Mouse (Mus musculus): ENCODE results near the gene Pdcd4.

Pdcd4 gene

GRCm38 (mm10) chr19:53871502-53871901 is 20.5 kb upstream of the Pdcd4 start:
- DNase-seq (ENCODE audit: low read depth, low spot score), result no peak

GRCm38 (mm10) chr19:53872994-53873713 is 18.9 kb upstream of the Pdcd4 start:
- no peak for DNase-seq (ENCODE audit: low read depth, low spot score)

- DNase-seq (ENCODE audit: low read depth, low spot score), result no peak
Measured at GRCm38 (mm10) chr19:53875246-53875645, 16.8 kb upstream of the Pdcd4 start.

- no peak for DNase-seq (ENCODE audit: low read depth, low spot score)
Measured at GRCm38 (mm10) chr19:53877779-53878178, 14.3 kb upstream of the Pdcd4 start.

GRCm38 (mm10) chr19:53880460-53880859 is 11.6 kb upstream of the Pdcd4 start:
- DNase-seq (ENCODE audit: low read depth, low spot score), result no peak

- no peak for DNase-seq (ENCODE audit: low read depth, low spot score)
Measured at GRCm38 (mm10) chr19:53881786-53882185, 10.2 kb upstream of the Pdcd4 start.

GRCm38 (mm10) chr19:53885450-53885849 is 6.6 kb upstream of the Pdcd4 start:
- DNase-seq (ENCODE audit: low read depth, low spot score), result no peak

- DNase-seq (ENCODE audit: low read depth, low spot score), result no peak
Measured at GRCm38 (mm10) chr19:53886576-53887370, 5.3 kb upstream of the Pdcd4 start.

GRCm38 (mm10) chr19:53887822-53888221 is 4.2 kb upstream of the Pdcd4 start:
- DNase-seq (ENCODE audit: low read depth, low spot score), result no peak

- no peak for DNase-seq (ENCODE audit: low read depth, low spot score)
Measured at GRCm38 (mm10) chr19:53888331-53888730, 3.7 kb upstream of the Pdcd4 start.

GRCm38 (mm10) chr19:53889555-53889954 is 2.5 kb upstream of the Pdcd4 start:
- no peak for DNase-seq (ENCODE audit: low read depth, low spot score)

GRCm38 (mm10) chr19:53890274-53890673 is 1.8 kb upstream of the Pdcd4 start:
- no peak for DNase-seq (ENCODE audit: low read depth, low spot score)

- peak; percentile 48 for DNase-seq (ENCODE audit: low read depth, low spot score)
Measured at GRCm38 (mm10) chr19:53890781-53891251, 1.2 kb upstream of the Pdcd4 start.

GRCm38 (mm10) chr19:53891569-53891968 is 462 bp upstream of the Pdcd4 start:
- no peak for DNase-seq (ENCODE audit: low read depth, low spot score)

GRCm38 (mm10) chr19:53892838-53893359 is 868 bp downstream of the Pdcd4 start:
- no peak for DNase-seq (ENCODE audit: low read depth, low spot score)

GRCm38 (mm10) chr19:53893711-53894171 is 1.7 kb downstream of the Pdcd4 start:
- DNase-seq (ENCODE audit: low read depth, low spot score), result no peak

GRCm38 (mm10) chr19:53894538-53895121 is 2.6 kb downstream of the Pdcd4 start:
- DNase-seq (ENCODE audit: low read depth, low spot score), result no peak

GRCm38 (mm10) chr19:53898046-53898445 is 6.0 kb downstream of the Pdcd4 start:
- DNase-seq (ENCODE audit: low read depth, low spot score), result no peak

GRCm38 (mm10) chr19:53898498-53898897 is 6.5 kb downstream of the Pdcd4 start:
- no peak for DNase-seq (ENCODE audit: low read depth, low spot score)

- DNase-seq (ENCODE audit: low read depth, low spot score), result no peak
Measured at GRCm38 (mm10) chr19:53898970-53899900, 7.2 kb downstream of the Pdcd4 start.

All from c-Kit-negative CD71-positive TER-119-positive erythroid progenitor cells, embryonic 14.5 days (primary cell).